Mouse (Mus musculus) hindbrain, embryonic 14.5 days (tissue): ENCODE data around the gene Pom121l2. TPM values are rescaled to one million over a fixed set of nuclear protein-coding genes. Genes with fewer than 3 reads are reported as not detected.

Experiments used
- ATAC-seq: fragments of 200-750 bp; cut with Nextera tagmentation; 2 replicates; pipeline ENCODE4 v1.8.0; 2017; ENCODE audit warnings: moderate number of reproducible peaks, mild to moderate bottlenecking, moderate TSS enrichment, moderate library complexity; ENCODE audit not compliant: low FRiP score
- DNase-seq: peaks from one replicate; pipeline ENCODE4 v3.0.0-alpha.2; 2015; ENCODE audit warnings: low spot score
- H3K27ac ChIP-seq: fragments of 300-500 bp; sonication (generic); 2 replicates; pipeline ENCODE4 v1.5.1; 2014; ENCODE audit warnings: mild to moderate bottlenecking, moderate library complexity
- H3K27me3 ChIP-seq: fragments of 300-500 bp; sonication (generic); 2 replicates; pipeline ENCODE4 v1.6.1; 2014; ENCODE audit warnings: mild to moderate bottlenecking, low read length, mixed read lengths; ENCODE audit not compliant: control insufficient read depth, insufficient read depth
- H3K36me3 ChIP-seq: fragments of 300-500 bp; sonication (generic); replicated peaks from 2 replicates; pipeline ENCODE4 v1.6.1; 2014; ENCODE audit not compliant: control insufficient read depth, insufficient read depth
- H3K4me1 ChIP-seq: fragments of 300-500 bp; sonication (generic); replicated peaks from 2 replicates; pipeline ENCODE4 v1.6.1; 2014; ENCODE audit warnings: antibody characterized with exemption, low read length, mixed read lengths; ENCODE audit not compliant: control insufficient read depth, insufficient read depth
- H3K4me2 ChIP-seq: fragments of 300-500 bp; sonication (generic); replicated peaks from 2 replicates; pipeline ENCODE4 v1.6.1; 2014; ENCODE audit warnings: mild to moderate bottlenecking, moderate library complexity
- H3K4me3 ChIP-seq: fragments of 300-500 bp; sonication (generic); replicated peaks from 2 replicates; pipeline ENCODE4 v1.5.1; 2014; ENCODE audit warnings: mild to moderate bottlenecking, low read length
- H3K9ac ChIP-seq: fragments of 300-500 bp; sonication (generic); 2 replicates; pipeline ENCODE4 v1.6.1; 2014
- H3K9me3 ChIP-seq: fragments of 300-500 bp; sonication (generic); 2 replicates; pipeline ENCODE4 v1.6.1; 2016; ENCODE audit warnings: low read length; ENCODE audit not compliant: control insufficient read depth
- WGBS: fragments of 180-500 bp; shearing (Covaris S2); extraction: QIAGEN DNeasy Blood & Tissue Kit; methylation state at CpG from one replicate; pipeline ENCODE4 v1.1.7; 2014; 5-methylcytosine and 5-hydroxymethylcytosine counted together
- polyA plus RNA-seq: library from polyadenylated mRNA; unstranded; fragments of >200 nt; fragmentation: Nextera tagmentation; extraction: Ambion mirVana; gene quantifications from 2 replicates; pipeline ENCODE4 v1.2.1, GENCODE M21; 2014

Gene Pom121l2
- polyA plus RNA-seq, 1 experiment from 2014 or later = not detected

- Histone ChIP-seq H3K27me3 (peaks cover 95% of the 10 kb centered on the region), H3K4me1 (no peaks in the 10 kb centered on the region), H3K9me3 (no peaks in the 10 kb centered on the region), H3K9ac (no peak overlapping the region), H3K4me2 (no peak overlapping the region), H3K36me3 (no peaks in the 10 kb centered on the region), H3K27ac (no peak overlapping the region), H3K4me3 (no peak overlapping the region)
- no peak for ATAC-seq
- DNase-seq = no peak
- 33% methylated on average over 3 of the region's 3 CpGs for WGBS
Observed at GRCm38 (mm10) chr13:21998412-21998811, 17.4 kb downstream of the Pom121l2 start.

GRCm38 (mm10) chr13:21999147-21999546 is 18.2 kb downstream of the Pom121l2 start:
- Histone ChIP-seq H3K36me3 (no peaks in the 10 kb centered on the region), H3K27ac (no peak overlapping the region), H3K4me1 (no peaks in the 10 kb centered on the region), H3K4me2 (no peak overlapping the region), H3K4me3 (no peak overlapping the region), H3K9ac (no peak overlapping the region), H3K27me3 (peaks cover 95% of the 10 kb centered on the region), H3K9me3 (no peaks in the 10 kb centered on the region)
- no peak for ATAC-seq
- WGBS = 31% methylated on average over 4 of the region's 4 CpGs
- DNase-seq = no peak

DNA sequence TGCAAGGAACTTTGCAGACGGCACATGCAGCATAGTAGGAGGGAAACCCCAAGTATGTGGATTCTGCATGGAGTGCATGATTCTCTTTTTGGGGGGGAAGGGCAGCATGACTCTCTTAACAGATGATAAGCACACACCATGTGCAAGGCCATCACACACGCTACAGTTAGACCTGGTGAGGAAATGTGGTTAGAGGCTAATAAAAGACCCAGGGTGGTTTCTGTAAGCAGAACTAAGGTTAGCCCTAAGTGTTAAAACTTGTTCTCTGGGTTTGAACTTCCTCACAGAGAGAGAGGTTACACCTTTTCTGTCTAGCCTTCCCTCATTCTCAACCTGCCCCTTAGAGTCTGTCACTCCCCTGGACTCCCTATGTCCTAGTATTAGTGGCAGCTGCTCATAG is 20.4 kb downstream of the Pom121l2 start:
- ATAC-seq (no peak), DNase-seq (no peak)
- Histone ChIP-seq H3K27me3 (peaks cover 95% of the 10 kb centered on the region), H3K27ac (no peak overlapping the region), H3K4me1 (peaks cover 10% of the 10 kb centered on the region), H3K4me3 (no peak overlapping the region), H3K4me2 (no peak overlapping the region), H3K9me3 (no peaks in the 10 kb centered on the region), H3K36me3 (no peaks in the 10 kb centered on the region), H3K9ac (no peak overlapping the region)
- 70% methylated on average over 2 of the region's 2 CpGs for WGBS

GRCm38 (mm10) chr13:22001823-22002222 is 20.8 kb downstream of the Pom121l2 start:
- no peak for ATAC-seq
- 37% methylated on average over 5 of the region's 5 CpGs for WGBS

GRCm38 (mm10) chr13:22005605-22006333 is 24.8 kb downstream of the Pom121l2 start:
- peak overlapping the region; percentile 42; the same call in 1 of the 2 replicates for H3K9ac ChIP-seq
- WGBS = under 1% methylated on average over 45 of the region's 45 CpGs
- peaks cover 15% of the 10 kb centered on the region for H3K4me1 ChIP-seq
- DNase-seq = no peak
- no peaks in the 10 kb centered on the region for H3K36me3 ChIP-seq
- H3K9me3 ChIP-seq = no peaks in the 10 kb centered on the region
- peaks cover 100% of the 10 kb centered on the region for H3K27me3 ChIP-seq
- H3K4me2 ChIP-seq = peak overlapping the region; percentile 79
- H3K4me3 ChIP-seq = peak overlapping the region; percentile 35
- H3K27ac ChIP-seq = no peak overlapping the region
- ATAC-seq = peak; percentile 79

More at GRCm38 (mm10) chr13:22001823-22002222, 20.8 kb downstream of the Pom121l2 start:
- Histone ChIP-seq H3K9me3 (no peaks in the 10 kb centered on the region), H3K4me1 (peaks cover 14% of the 10 kb centered on the region), H3K9ac (no peak overlapping the region), H3K36me3 (no peaks in the 10 kb centered on the region), H3K27ac (no peak overlapping the region), H3K4me2 (no peak overlapping the region), H3K4me3 (no peak overlapping the region), H3K27me3 (peaks cover 95% of the 10 kb centered on the region)
- DNase-seq = no peak

DNA sequence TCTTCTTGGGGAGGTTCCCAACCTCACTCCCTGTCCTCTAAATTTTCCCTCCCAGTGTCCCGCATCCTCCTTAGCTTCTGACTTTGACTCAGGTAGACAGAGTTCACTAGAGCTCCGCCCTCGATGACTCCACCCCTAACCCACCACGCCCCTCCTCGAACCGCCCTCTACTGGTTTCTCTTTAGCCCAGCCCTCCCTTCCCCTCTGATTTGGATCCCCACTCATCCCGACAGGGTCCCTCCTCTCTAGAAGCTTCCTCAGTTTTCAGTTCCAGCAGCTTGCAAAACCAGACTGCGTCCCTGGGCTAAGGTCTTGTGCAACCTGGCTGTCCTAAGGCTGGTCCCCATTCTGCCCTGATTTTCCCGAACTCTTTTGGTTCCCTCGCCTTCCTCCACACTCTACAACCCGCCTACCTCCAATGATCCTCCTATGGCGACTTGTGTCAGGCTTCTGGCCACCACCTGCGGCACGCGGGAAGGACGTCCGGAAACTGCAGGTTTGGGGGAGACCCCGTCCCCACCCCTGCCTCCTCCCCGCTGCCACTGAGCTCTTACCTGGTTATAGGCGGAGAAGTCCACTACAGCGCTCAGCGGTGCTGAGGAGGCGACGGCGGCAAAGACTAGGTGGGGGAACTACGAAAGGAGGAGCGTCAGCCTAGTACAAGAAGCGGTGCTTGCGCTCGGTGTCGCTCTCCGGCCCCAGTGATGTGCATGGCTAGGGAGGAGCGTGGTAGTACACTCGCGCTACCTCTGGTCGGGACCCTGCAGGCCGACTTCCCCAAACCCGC is 25.5 kb downstream of the Pom121l2 start:
- H3K9me3 ChIP-seq = no peaks in the 10 kb centered on the region
- DNase-seq (no peak), ATAC-seq (peak; percentile 68)
- peaks cover 15% of the 10 kb centered on the region for H3K4me1 ChIP-seq
- no peak overlapping the region for H3K27ac ChIP-seq
- peak overlapping the region; percentile 35 for H3K4me3 ChIP-seq
- H3K27me3 ChIP-seq = peaks cover 98% of the 10 kb centered on the region
- H3K4me2 ChIP-seq = peak overlapping the region; percentile 79
- H3K9ac ChIP-seq = no peak overlapping the region
- no peaks in the 10 kb centered on the region for H3K36me3 ChIP-seq
- WGBS = under 1% methylated on average over 38 of the region's 38 CpGs

GRCm38 (mm10) chr13:22007121-22007510 is 26.1 kb downstream of the Pom121l2 start:
- DNase-seq (no peak), ATAC-seq (no peak)
- Histone ChIP-seq H3K4me1 (peaks cover 15% of the 10 kb centered on the region), H3K4me2 (peak overlapping the region; percentile 79), H3K27me3 (peaks cover 97% of the 10 kb centered on the region), H3K36me3 (no peaks in the 10 kb centered on the region), H3K4me3 (peak overlapping the region; percentile 35), H3K27ac (no peak overlapping the region), H3K9ac (no peak overlapping the region), H3K9me3 (no peaks in the 10 kb centered on the region)
- 2% methylated on average over 18 of the region's 18 CpGs for WGBS

DNA sequence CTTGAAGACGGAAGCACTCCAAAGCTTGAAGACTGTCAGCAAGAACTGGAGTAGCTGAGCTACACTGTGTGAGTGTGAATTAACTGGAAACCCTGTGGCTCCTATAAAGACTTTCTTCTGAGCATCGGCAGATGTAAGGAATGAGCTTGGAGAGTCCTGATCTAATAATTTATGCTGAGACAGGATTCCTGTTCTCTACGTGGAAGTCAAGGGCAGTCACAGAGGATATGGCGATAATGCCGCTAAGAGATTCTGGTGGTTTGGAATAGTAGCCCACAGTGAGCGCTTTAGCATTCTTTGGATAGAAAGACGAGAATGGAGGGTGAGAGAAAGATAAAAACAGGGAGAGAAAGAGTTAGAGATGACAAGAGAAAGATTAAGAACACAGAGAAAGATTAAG is 26.9 kb downstream of the Pom121l2 start:
- Histone ChIP-seq H3K27ac (no peak overlapping the region), H3K9ac (no peak overlapping the region), H3K4me2 (no peak overlapping the region), H3K4me1 (peaks cover 15% of the 10 kb centered on the region), H3K36me3 (no peaks in the 10 kb centered on the region), H3K9me3 (no peaks in the 10 kb centered on the region), H3K27me3 (peaks cover 97% of the 10 kb centered on the region), H3K4me3 (no peak overlapping the region)
- ATAC-seq (no peak), DNase-seq (no peak)
- 52% methylated on average over 7 of the region's 7 CpGs for WGBS

DNA sequence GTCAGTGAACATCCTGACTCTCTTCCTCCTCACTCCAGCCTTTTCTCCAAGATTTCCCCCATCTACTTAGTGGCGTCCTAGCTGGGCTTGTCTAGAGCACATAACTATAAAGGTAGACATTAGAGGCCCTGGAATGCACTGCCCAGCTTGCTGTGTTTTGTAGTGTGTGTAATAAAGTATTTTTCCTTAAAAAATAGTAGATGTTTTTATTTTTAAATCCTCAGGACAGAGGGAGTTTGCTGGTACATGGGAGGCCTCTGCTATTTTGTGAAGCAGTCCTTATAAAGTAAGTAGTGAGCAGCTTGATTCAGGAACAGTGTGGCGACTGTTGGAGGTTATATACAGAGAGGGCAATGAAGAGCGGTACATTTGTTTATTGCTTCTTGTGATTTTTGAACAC is 27.7 kb downstream of the Pom121l2 start:
- DNase-seq (no peak), ATAC-seq (no peak)
- Histone ChIP-seq H3K4me1 (peaks cover 15% of the 10 kb centered on the region), H3K9me3 (no peaks in the 10 kb centered on the region), H3K27ac (no peak overlapping the region), H3K9ac (no peak overlapping the region), H3K4me2 (no peak overlapping the region), H3K27me3 (peaks cover 97% of the 10 kb centered on the region), H3K36me3 (no peaks in the 10 kb centered on the region), H3K4me3 (no peak overlapping the region)
- 70% methylated on average over 3 of the region's 3 CpGs for whole genome bisulfite sequencing
